In the genomic region with DNA sequence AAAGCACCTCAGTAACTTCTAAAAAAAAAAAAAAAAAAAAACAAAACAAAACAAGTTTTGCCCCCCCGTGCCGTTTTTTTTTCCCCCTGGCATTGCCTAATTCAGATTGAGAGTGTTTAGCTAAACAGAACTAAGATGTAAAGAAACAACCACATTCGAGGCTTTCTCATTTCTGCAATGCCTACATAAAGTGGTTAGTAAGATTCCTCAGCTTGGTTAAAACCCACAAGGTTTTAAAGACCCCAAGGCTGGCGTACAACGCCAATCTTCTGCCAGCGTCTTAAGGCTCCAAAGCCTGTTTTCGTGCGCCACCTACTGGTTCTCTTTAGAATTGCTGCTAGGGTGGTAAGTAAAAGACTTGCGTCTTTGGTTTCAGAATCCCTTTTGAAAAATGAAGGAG, we compare ENCODE assay signal across 8 mouse cellular contexts. TPM values are rescaled to one million over a fixed set of nuclear protein-coding genes. Genes with fewer than 3 reads are reported as not detected.
DNase-seq lines count a peak whose midpoint lies in the region; ATAC-seq and TF ChIP-seq lines count a peak whose summit lies in the region.

No protein-coding gene starts in this region.

- WGBS in embryonic facial prominence, embryonic 11.5 days, result 10% methylated on average over 9 of the region's 9 CpGs
- 4% methylated on average over 9 of the region's 9 CpGs for WGBS in kidney, postnatal 0 days
- WGBS in liver, embryonic 13.5 days (ENCODE audit: insufficient replicate concordance), result 7% methylated on average over 9 of the region's 9 CpGs

- no peak overlapping the region for H3K4me2 ChIP-seq in embryonic facial prominence, embryonic 11.5 days (ENCODE audit: low read depth, low read length)
- peak overlapping the region; percentile 47; the same call in 1 of the 2 replicates for H3K4me2 ChIP-seq in kidney, postnatal 0 days (ENCODE audit: low read length)
- peak overlapping the region; percentile 78 for H3K4me2 ChIP-seq in liver, embryonic 13.5 days

- H3K4me1 ChIP-seq in E14TG2a.4 (replicated peaks; ENCODE audit: low read depth, low read length), result peaks cover 84% of the 10 kb centered on the region
- peaks cover 22% of the 10 kb centered on the region for H3K4me1 ChIP-seq in embryonic facial prominence, embryonic 11.5 days (ENCODE audit: control insufficient read depth, insufficient read depth, low read length)
- H3K4me1 ChIP-seq in kidney, postnatal 0 days (replicated peaks; ENCODE audit: insufficient read depth, low read length), result peaks cover 53% of the 10 kb centered on the region
- H3K4me1 ChIP-seq in liver, embryonic 13.5 days (replicated peaks), result peaks cover 95% of the 10 kb centered on the region

- H3K27ac ChIP-seq in embryonic facial prominence, embryonic 11.5 days (replicated peaks; ENCODE audit: low read depth, low read length), result no peak overlapping the region
- no peak overlapping the region for H3K27ac ChIP-seq in kidney, postnatal 0 days
- peak overlapping the region; percentile 97 for H3K27ac ChIP-seq in liver, embryonic 13.5 days

- no peak overlapping the region for H3K9ac ChIP-seq in embryonic facial prominence, embryonic 11.5 days (replicated peaks; ENCODE audit: low read length)
- H3K9ac ChIP-seq in kidney, postnatal 0 days (ENCODE audit: low read depth, low read length), result no peak overlapping the region
- peak overlapping the region; percentile 98 for H3K9ac ChIP-seq in liver, embryonic 13.5 days

- H3K27me3 ChIP-seq in E14TG2a.4 (ENCODE audit: insufficient read depth, low read length), result no peaks in the 10 kb centered on the region
- no peaks in the 10 kb centered on the region for H3K27me3 ChIP-seq in embryonic facial prominence, embryonic 11.5 days (ENCODE audit: control insufficient read depth, insufficient read depth, low read length)
- no peaks in the 10 kb centered on the region for H3K27me3 ChIP-seq in kidney, postnatal 0 days (ENCODE audit: insufficient read depth, low read length)
- H3K27me3 ChIP-seq in liver, embryonic 13.5 days, result no peaks in the 10 kb centered on the region

- no peak for ATAC-seq in embryonic facial prominence, embryonic 11.5 days (replicated peaks; ENCODE audit: insufficient number of reproducible peaks, low FRiP score, low TSS enrichment, low read depth)
- ATAC-seq in kidney, postnatal 0 days (replicated peaks; ENCODE audit: low FRiP score, low read depth), result no peak
- ATAC-seq in liver, embryonic 13.5 days (ENCODE audit: low read depth), result no peak

- peak overlapping the region; percentile 78 for H3K4me3 ChIP-seq in E14TG2a.4 (replicated peaks; ENCODE audit: low read length)
- no peak overlapping the region for H3K4me3 ChIP-seq in embryonic facial prominence, embryonic 11.5 days (ENCODE audit: low read depth, low read length)
- H3K4me3 ChIP-seq in kidney, postnatal 0 days (replicated peaks; ENCODE audit: low read depth, low read length), result no peak overlapping the region
- H3K4me3 ChIP-seq in liver, embryonic 13.5 days (replicated peaks), result peak overlapping the region; percentile 95

- peaks cover 66% of the 10 kb centered on the region for H3K36me3 ChIP-seq in E14TG2a.4 (ENCODE audit: insufficient read depth, low read length)
- no peaks in the 10 kb centered on the region; the same call in 1 of the 2 replicates for H3K36me3 ChIP-seq in embryonic facial prominence, embryonic 11.5 days (replicated peaks; ENCODE audit: control insufficient read depth, insufficient read depth, low read depth, low read length)
- H3K36me3 ChIP-seq in kidney, postnatal 0 days (ENCODE audit: insufficient read depth, low read length), result peaks cover 10% of the 10 kb centered on the region; the same call in 1 of the 2 replicates
- H3K36me3 ChIP-seq in liver, embryonic 13.5 days, result peaks cover 72% of the 10 kb centered on the region

- peak; percentile 90 for DNase-seq in adrenal gland, postnatal 10 days
- DNase-seq in embryonic facial prominence, embryonic 11.5 days (ENCODE audit: low spot score), result peak; percentile 99
- peak; percentile 90 for DNase-seq in heart, adult 8-10 months (ENCODE audit: low spot score)
- peak; percentile 92 for DNase-seq in kidney, postnatal 0 days (ENCODE audit: low spot score)
- DNase-seq in liver, embryonic 13.5 days, result peak; percentile 77
- peak; percentile 62 for DNase-seq in ovary, postnatal 36 days (ENCODE audit: low spot score)
- peak; percentile 87 to 95 for DNase-seq in thymus, postnatal 10 days (ENCODE audit: low spot score in 2 of 2)

- H3K9me3 ChIP-seq in E14TG2a.4 (ENCODE audit: low read length), result no peaks in the 10 kb centered on the region
- no peaks in the 10 kb centered on the region for H3K9me3 ChIP-seq in embryonic facial prominence, embryonic 11.5 days (replicated peaks; ENCODE audit: control insufficient read depth, low read length)
- H3K9me3 ChIP-seq in kidney, postnatal 0 days (replicated peaks; ENCODE audit: low read length), result no peaks in the 10 kb centered on the region
- H3K9me3 ChIP-seq in liver, embryonic 13.5 days (replicated peaks), result no peaks in the 10 kb centered on the region

- peak; percentile 94 for TF ChIP-seq CTCF in E14TG2a.4 (conservative IDR thresholded peaks at IDR 0.05; ENCODE audit: low read length)
- peak; percentile 94 for TF ChIP-seq CTCF in kidney, postnatal 0 days (IDR thresholded peaks at IDR 0.05; ENCODE audit: low read depth)

RNA-seq across cellular contexts. Expression of gene Klf3, which starts 10.2 kb away (rescaled TPM):
- total RNA-seq in adrenal gland, postnatal 10 days (2021), result 10 to 100 TPM; 77.3 to 79.8 TPM
- polyA plus RNA-seq in embryonic facial prominence, embryonic 11.5 days (2014; fragmentation: Nextera tagmentation; extraction: Ambion mirVana), result 31.5 and 34.6 TPM in 2 replicates
- 10 to 100 TPM; 35.2 to 51.2 (median 39.9) TPM for total RNA-seq in heart, adult 8-10 months (2022)
- polyA plus RNA-seq in kidney, postnatal 0 days (2015; fragmentation: Nextera tagmentation; extraction: Ambion mirVana), result 60.6 and 65.6 TPM in 2 replicates
- 73.2 and 78.4 TPM in 2 replicates for polyA plus RNA-seq in liver, embryonic 13.5 days (2015; fragmentation: Nextera tagmentation; extraction: Ambion mirVana)

Comparison
In these comparisons a context has a peak if more than half of its experiments do, and no peak if none do; other contexts are left out.
1. H3K4me3 ChIP-seq: peak in E14TG2a.4 (single experiment) and liver, embryonic 13.5 days (single experiment); none in embryonic facial prominence, embryonic 11.5 days (single experiment) and kidney, postnatal 0 days (single experiment).
2. Peak in every context shown above with its lines, with median percentiles within 50 percentile points of each other: DNase-seq.